Mouse (Mus musculus): Measurements from ENCODE around the gene Drp2. TPM values are rescaled to one million over a fixed set of nuclear protein-coding genes. Genes with fewer than 3 reads are reported as not detected.
A peak's percentile ranks its signal among the peaks of the same experiment; 100 is the strongest.

Gene Drp2
- polyA plus RNA-seq (2014; fragmentation: Nextera tagmentation; extraction: Ambion mirVana): 5.2 and 6.4 TPM in 2 replicates

DNA sequence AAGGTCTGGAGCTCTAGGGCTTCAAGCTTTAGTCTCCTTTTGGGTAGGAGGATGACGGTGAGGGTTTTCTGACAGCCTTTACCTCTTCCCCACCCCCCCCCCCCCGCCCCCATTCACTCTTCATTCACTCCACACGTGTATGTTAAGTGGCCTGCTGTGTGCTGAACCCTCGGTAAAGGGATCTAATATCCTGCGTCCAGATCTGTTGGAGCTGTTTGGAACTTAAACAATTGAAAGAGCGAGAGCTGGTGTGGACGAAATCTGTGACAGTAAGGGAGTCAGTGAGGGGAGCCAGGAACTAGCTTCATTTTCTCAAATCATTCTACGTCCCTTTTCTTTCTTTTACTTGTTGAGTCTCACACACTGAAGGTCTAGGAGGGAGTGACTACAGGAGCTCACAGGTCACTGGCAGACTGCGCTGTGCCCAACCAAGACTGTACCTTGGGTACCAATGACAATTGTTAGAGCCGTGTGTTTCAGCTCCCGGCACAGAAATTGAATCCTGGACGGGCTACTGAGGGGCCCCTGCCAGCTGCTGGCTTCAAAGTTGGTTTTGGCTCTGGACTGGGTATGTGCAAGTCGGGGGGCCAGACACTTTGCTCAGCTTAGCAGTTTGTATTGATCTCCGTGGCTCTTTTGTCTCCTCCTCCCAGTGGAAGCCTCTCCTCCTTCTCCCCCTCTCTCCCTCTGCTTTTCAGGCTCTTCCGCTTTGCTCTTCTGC lies at the start of gene Drp2:
Drp2 (plus strand) TSS at position 689 of the 721 bp plus-strand sequence.
- H3K27ac ChIP-seq (ENCODE audit: low read depth, low read length): no peak within 1 kb of the TSS
- peak; percentile 62 for ATAC-seq (replicated peaks; ENCODE audit: low FRiP score)
- peak within 1 kb of the TSS; percentile 49 for H3K4me2 ChIP-seq (ENCODE audit: low read depth, low read length, severe bottlenecking)
- H3K27me3 ChIP-seq (ENCODE audit: control insufficient read depth, insufficient read depth, low read length): no peaks in the 10 kb centered on the region; the same call in 1 of the 2 replicates
- H3K9ac ChIP-seq (ENCODE audit: low read length): peak within 1 kb of the TSS; percentile 47
- 28% methylated on average over 14 of the region's 15 CpGs for WGBS
- peak; percentile 50 for DNase-seq (ENCODE audit: low spot score)
- no peaks in the 10 kb centered on the region for H3K36me3 ChIP-seq (ENCODE audit: control insufficient read depth, insufficient read depth, low read length)
- H3K4me3 ChIP-seq (ENCODE audit: low read depth, low read length): peak within 1 kb of the TSS; percentile 28
- no peaks in the 10 kb centered on the region for H3K4me1 ChIP-seq (replicated peaks; ENCODE audit: control insufficient read depth, insufficient read depth, low read length)
- H3K9me3 ChIP-seq (ENCODE audit: control insufficient read depth, low read length): no peaks in the 10 kb centered on the region

DNA sequence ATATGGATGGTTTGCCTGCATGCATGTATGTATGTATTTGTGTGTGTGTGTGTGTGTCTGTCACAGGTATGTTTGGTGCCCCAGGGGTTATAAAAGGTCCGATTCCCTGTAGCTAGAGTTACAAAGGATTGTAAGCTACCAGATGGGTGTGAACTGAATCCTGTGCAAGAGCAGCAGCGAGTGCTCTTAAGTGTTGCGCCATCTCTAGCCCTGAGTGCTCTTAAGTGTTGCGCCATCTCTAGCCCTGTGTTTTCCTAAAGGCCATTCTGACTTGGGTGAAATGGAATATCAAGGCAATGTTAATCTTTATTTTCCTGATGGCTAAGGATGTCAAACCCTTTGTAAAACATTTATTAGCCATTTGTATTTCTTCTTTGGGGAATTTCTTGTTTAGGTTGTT lies 45.0 kb upstream of the Drp2 start:
- Histone ChIP-seq H3K4me2 (ENCODE audit: low read depth, low read length, severe bottlenecking) (no peak overlapping the region), H3K36me3 (ENCODE audit: control insufficient read depth, insufficient read depth, low read length) (no peaks in the 10 kb centered on the region), H3K4me1 (replicated peaks; ENCODE audit: control insufficient read depth, insufficient read depth, low read length) (no peaks in the 10 kb centered on the region), H3K27ac (ENCODE audit: low read depth, low read length) (no peak overlapping the region), H3K27me3 (ENCODE audit: control insufficient read depth, insufficient read depth, low read length) (no peaks in the 10 kb centered on the region), H3K9me3 (ENCODE audit: control insufficient read depth, low read length) (no peaks in the 10 kb centered on the region), H3K4me3 (ENCODE audit: low read depth, low read length) (no peak overlapping the region), H3K9ac (ENCODE audit: low read length) (no peak overlapping the region)
- ATAC-seq (replicated peaks; ENCODE audit: low FRiP score) (no peak), DNase-seq (ENCODE audit: low spot score) (no peak)
- WGBS: 87% methylated on average over 4 of the region's 4 CpGs

DNA sequence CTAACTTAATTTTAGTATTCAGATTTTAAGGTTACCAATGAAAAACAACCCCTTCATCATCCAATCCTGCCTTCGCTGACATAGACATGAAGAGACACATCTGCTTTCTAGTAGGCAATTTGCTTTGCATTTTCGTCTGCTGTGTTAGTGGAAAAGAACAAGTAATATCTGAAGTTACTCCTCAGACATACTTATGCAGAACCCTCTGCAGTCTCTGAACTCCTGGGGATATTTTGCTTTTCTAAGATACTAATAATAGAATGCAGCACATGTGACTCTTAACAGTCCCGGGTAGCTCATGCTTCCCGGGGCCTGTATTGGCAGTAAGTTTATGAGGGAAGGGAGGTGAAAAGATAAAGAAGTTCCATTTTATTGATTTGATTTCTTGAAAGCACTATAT lies 42.2 kb upstream of the Drp2 start:
- Histone ChIP-seq H3K27me3 (ENCODE audit: control insufficient read depth, insufficient read depth, low read length) (no peaks in the 10 kb centered on the region), H3K9ac (ENCODE audit: low read length) (no peak overlapping the region), H3K9me3 (ENCODE audit: control insufficient read depth, low read length) (no peaks in the 10 kb centered on the region), H3K4me1 (replicated peaks; ENCODE audit: control insufficient read depth, insufficient read depth, low read length) (no peaks in the 10 kb centered on the region), H3K4me2 (ENCODE audit: low read depth, low read length, severe bottlenecking) (no peak overlapping the region), H3K4me3 (ENCODE audit: low read depth, low read length) (no peak overlapping the region), H3K36me3 (ENCODE audit: control insufficient read depth, insufficient read depth, low read length) (no peaks in the 10 kb centered on the region), H3K27ac (ENCODE audit: low read depth, low read length) (no peak overlapping the region)
- 97% methylated on average over 4 of the region's 4 CpGs for WGBS
- DNase-seq (ENCODE audit: low spot score) (no peak), ATAC-seq (replicated peaks; ENCODE audit: low FRiP score) (no peak)

DNA sequence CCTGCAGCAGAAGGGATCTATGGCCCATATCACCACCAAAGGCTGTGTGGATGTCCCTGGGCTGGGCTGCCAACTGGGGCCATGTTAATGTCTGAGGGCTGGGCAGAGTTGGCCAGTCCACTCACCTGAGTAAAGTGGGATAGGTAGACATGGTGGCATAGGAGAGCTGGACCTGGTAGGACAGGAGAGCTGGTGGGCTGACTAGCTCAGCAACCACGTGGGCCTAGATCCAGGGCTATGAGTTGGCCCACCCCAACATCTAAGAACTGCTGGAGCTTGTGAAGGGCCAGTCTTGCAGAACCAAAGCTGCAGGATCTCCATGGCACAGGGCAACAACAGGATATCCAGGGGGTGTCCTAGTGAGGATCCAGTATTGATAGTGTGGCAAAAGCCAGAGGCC lies 38.9 kb upstream of the Drp2 start:
- no peak for DNase-seq (ENCODE audit: low spot score)
- 81% methylated on average over 1 of the region's 1 CpGs for WGBS

DNA sequence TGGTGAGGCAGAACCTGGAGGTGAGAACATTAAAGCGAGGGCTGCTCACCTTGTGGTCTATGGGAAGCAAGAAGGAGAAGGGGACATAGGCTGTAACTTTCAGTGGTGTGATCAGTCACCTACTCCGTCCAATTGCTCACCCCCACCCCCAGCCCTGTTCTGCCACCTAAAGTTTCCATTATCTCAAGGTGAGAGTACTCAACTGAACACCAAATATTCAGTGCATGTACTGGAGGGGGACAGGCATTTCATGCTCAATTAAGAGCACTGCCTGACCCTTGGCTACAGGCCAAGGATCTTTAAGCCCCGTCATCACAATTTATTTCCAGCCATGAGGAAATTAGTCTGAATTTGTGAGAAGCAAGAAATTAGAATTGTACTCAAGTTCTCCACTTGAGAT lies 37.8 kb upstream of the Drp2 start:
- H3K4me2 ChIP-seq (ENCODE audit: low read depth, low read length, severe bottlenecking): no peak overlapping the region
- ATAC-seq (replicated peaks; ENCODE audit: low FRiP score): no peak
- WGBS: 87% methylated on average over 3 of the region's 3 CpGs
- no peaks in the 10 kb centered on the region for H3K9me3 ChIP-seq (ENCODE audit: control insufficient read depth, low read length)
- no peak overlapping the region for H3K27ac ChIP-seq (ENCODE audit: low read depth, low read length)
- no peak for DNase-seq (ENCODE audit: low spot score)
- no peaks in the 10 kb centered on the region for H3K4me1 ChIP-seq (replicated peaks; ENCODE audit: control insufficient read depth, insufficient read depth, low read length)
- no peak overlapping the region for H3K4me3 ChIP-seq (ENCODE audit: low read depth, low read length)
- H3K27me3 ChIP-seq (ENCODE audit: control insufficient read depth, insufficient read depth, low read length): no peaks in the 10 kb centered on the region
- no peak overlapping the region for H3K9ac ChIP-seq (ENCODE audit: low read length)
- no peaks in the 10 kb centered on the region for H3K36me3 ChIP-seq (ENCODE audit: control insufficient read depth, insufficient read depth, low read length)

More for the DNA sequence above, 38.9 kb upstream of the Drp2 start:
- Histone ChIP-seq H3K9ac (ENCODE audit: low read length) (no peak overlapping the region), H3K4me1 (replicated peaks; ENCODE audit: control insufficient read depth, insufficient read depth, low read length) (no peaks in the 10 kb centered on the region), H3K4me3 (ENCODE audit: low read depth, low read length) (no peak overlapping the region), H3K4me2 (ENCODE audit: low read depth, low read length, severe bottlenecking) (no peak overlapping the region), H3K27me3 (ENCODE audit: control insufficient read depth, insufficient read depth, low read length) (no peaks in the 10 kb centered on the region), H3K36me3 (ENCODE audit: control insufficient read depth, insufficient read depth, low read length) (no peaks in the 10 kb centered on the region), H3K27ac (ENCODE audit: low read depth, low read length) (no peak overlapping the region), H3K9me3 (ENCODE audit: control insufficient read depth, low read length) (no peaks in the 10 kb centered on the region)
- no peak for ATAC-seq (replicated peaks; ENCODE audit: low FRiP score)

DNA sequence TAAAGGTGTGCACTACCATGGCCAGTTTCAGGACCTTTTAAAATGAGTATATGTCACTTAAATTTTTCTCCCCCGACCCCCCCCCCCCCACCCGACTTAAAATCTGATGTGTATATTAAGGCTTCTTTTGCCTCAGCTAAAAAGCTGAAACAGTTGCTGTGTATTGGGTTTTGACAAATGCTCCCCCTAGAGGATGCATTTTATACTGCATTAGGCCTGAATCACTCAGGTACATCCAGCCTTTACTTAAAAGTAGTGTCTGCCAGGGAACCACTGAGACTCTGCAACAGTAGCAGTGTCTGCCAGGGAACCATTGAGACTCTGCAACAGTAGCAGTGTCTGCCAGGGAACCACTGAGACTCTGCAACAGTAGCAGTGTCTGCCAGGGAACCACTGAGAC lies 33.1 kb upstream of the Drp2 start:
- H3K4me3 ChIP-seq (ENCODE audit: low read depth, low read length): no peak overlapping the region
- no peak for ATAC-seq (replicated peaks; ENCODE audit: low FRiP score)
- H3K36me3 ChIP-seq (ENCODE audit: control insufficient read depth, insufficient read depth, low read length): no peaks in the 10 kb centered on the region
- no peaks in the 10 kb centered on the region for H3K9me3 ChIP-seq (ENCODE audit: control insufficient read depth, low read length)
- no peaks in the 10 kb centered on the region for H3K27me3 ChIP-seq (ENCODE audit: control insufficient read depth, insufficient read depth, low read length)
- WGBS: 13% methylated on average over 2 of the region's 2 CpGs
- no peak for DNase-seq (ENCODE audit: low spot score)
- H3K4me2 ChIP-seq (ENCODE audit: low read depth, low read length, severe bottlenecking): no peak overlapping the region
- no peak overlapping the region for H3K27ac ChIP-seq (ENCODE audit: low read depth, low read length)
- no peak overlapping the region for H3K9ac ChIP-seq (ENCODE audit: low read length)
- no peaks in the 10 kb centered on the region for H3K4me1 ChIP-seq (replicated peaks; ENCODE audit: control insufficient read depth, insufficient read depth, low read length)

DNA sequence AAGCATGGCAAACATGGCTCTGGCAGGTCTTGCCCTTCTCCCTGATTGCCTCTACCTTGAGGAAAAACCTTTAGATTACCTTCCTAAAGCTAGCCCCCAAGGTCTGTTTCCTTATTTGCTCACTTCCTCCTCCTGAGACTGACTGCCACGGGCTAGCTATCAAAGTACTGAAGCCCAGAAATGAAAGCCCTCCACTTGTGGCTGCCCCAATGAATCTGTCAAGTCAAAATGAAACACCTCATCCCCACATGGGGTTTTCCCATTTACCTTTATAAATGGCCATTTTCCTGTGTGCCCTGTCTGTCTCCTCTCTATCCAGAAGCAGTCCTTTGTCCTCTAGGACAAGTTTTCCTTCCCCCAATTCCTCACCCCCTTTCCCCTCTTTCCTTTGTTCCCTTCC lies 30.2 kb upstream of the Drp2 start:
- no peak for ATAC-seq (replicated peaks; ENCODE audit: low FRiP score)

DNA sequence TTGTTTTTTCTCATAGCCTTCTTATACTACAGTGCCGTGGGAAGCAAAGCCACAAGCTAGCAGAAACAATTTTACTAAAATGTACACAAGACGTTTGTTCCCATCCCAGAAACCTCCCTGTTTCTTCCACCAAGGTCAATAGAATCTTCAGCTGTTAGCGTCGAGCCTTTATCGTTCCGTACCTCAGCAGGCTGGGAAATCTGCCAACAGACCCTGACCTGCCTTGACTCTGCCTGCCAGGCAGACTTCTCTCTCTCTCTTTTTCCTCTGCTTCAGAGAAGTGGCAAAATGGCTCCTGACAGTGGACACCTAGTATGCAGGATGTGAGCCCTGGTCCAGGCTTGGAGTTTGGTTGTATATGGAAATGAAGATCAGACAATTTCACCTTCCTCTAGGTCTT lies 19.5 kb upstream of the Drp2 start:
- no peak overlapping the region for H3K4me3 ChIP-seq (ENCODE audit: low read depth, low read length)
- no peak overlapping the region for H3K27ac ChIP-seq (ENCODE audit: low read depth, low read length)
- H3K27me3 ChIP-seq (ENCODE audit: control insufficient read depth, insufficient read depth, low read length): no peaks in the 10 kb centered on the region
- no peak for ATAC-seq (replicated peaks; ENCODE audit: low FRiP score)
- no peaks in the 10 kb centered on the region for H3K4me1 ChIP-seq (replicated peaks; ENCODE audit: control insufficient read depth, insufficient read depth, low read length)
- H3K9me3 ChIP-seq (ENCODE audit: control insufficient read depth, low read length): no peaks in the 10 kb centered on the region
- DNase-seq (ENCODE audit: low spot score): no peak
- WGBS: 85% methylated on average over 6 of the region's 6 CpGs
- H3K36me3 ChIP-seq (ENCODE audit: control insufficient read depth, insufficient read depth, low read length): no peaks in the 10 kb centered on the region
- H3K9ac ChIP-seq (ENCODE audit: low read length): no peak overlapping the region
- no peak overlapping the region for H3K4me2 ChIP-seq (ENCODE audit: low read depth, low read length, severe bottlenecking)

More for the DNA sequence above, 30.2 kb upstream of the Drp2 start:
- Histone ChIP-seq H3K9ac (ENCODE audit: low read length) (no peak overlapping the region), H3K36me3 (ENCODE audit: control insufficient read depth, insufficient read depth, low read length) (no peaks in the 10 kb centered on the region), H3K9me3 (ENCODE audit: control insufficient read depth, low read length) (no peaks in the 10 kb centered on the region), H3K27me3 (ENCODE audit: control insufficient read depth, insufficient read depth, low read length) (no peaks in the 10 kb centered on the region), H3K4me1 (replicated peaks; ENCODE audit: control insufficient read depth, insufficient read depth, low read length) (no peaks in the 10 kb centered on the region), H3K4me2 (ENCODE audit: low read depth, low read length, severe bottlenecking) (no peak overlapping the region), H3K27ac (ENCODE audit: low read depth, low read length) (no peak overlapping the region), H3K4me3 (ENCODE audit: low read depth, low read length) (no peak overlapping the region)
- no peak for DNase-seq (ENCODE audit: low spot score)
- WGBS: 71% methylated on average over 1 of the region's 1 CpGs

DNA sequence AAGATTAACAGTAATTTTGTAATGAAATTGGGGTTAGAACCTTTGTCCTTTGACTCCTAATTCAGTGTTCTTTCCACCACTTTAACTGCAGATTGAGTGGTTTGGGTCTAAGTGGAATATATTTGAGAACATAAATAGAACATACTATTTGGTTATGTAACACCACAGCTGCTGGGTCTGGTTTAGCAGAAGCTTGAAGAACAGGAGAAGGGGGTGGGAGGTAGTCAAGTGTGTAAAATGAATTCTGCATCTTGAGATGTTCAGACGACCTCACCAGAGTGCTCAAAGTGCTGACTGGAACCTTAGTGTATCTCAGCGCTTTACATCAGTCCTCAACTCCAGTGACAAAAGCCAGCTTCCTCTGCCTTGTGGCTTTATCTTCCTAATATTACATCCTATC lies 5.4 kb upstream of the Drp2 start:
- H3K4me1 ChIP-seq (replicated peaks; ENCODE audit: control insufficient read depth, insufficient read depth, low read length): no peaks in the 10 kb centered on the region
- no peaks in the 10 kb centered on the region; the same call in 1 of the 2 replicates for H3K27me3 ChIP-seq (ENCODE audit: control insufficient read depth, insufficient read depth, low read length)
- WGBS: 80% methylated on average over 2 of the region's 2 CpGs
- no peak overlapping the region for H3K4me3 ChIP-seq (ENCODE audit: low read depth, low read length)
- H3K9ac ChIP-seq (ENCODE audit: low read length): no peak overlapping the region
- no peak for ATAC-seq (replicated peaks; ENCODE audit: low FRiP score)
- no peak for DNase-seq (ENCODE audit: low spot score)
- H3K9me3 ChIP-seq (ENCODE audit: control insufficient read depth, low read length): no peaks in the 10 kb centered on the region
- H3K36me3 ChIP-seq (ENCODE audit: control insufficient read depth, insufficient read depth, low read length): no peaks in the 10 kb centered on the region
- no peak overlapping the region for H3K4me2 ChIP-seq (ENCODE audit: low read depth, low read length, severe bottlenecking)
- no peak overlapping the region for H3K27ac ChIP-seq (ENCODE audit: low read depth, low read length)

Measured in forebrain, embryonic 11.5 days (tissue).